ENCODE assay signal across 10 mouse cellular contexts in the genomic region with DNA sequence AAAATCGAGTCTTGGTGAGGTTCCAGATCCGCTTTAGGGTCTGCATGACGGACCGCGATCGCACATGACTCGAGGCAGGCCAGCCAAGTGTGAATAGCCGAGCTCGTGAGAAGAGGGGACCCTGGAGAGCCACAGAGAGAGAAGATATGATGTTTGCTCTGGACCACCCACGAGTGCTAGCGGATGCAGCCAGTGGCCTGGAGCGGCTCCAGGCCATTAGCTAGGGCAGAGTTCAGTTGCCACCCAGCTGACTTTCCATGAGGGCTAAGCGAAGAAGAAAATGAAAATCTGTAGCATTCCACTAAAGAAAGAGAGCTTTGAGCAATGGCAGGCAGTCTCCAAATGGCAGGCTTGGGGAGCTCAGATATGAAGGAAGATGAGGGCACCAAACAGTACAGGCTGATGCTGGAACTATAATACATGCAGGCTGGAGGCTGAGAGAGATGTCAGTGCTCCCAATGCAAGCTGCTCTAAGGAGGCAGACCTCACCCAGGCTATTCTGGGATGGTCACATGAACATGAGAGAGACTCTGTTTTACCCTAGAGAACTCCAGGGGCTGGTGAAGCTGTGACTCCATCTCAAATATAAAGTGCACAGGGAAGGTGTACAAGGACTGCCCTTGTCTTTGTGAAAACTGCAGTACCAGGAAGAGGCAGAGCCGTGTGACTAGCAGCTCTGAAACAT. TPM values are rescaled to one million over a fixed set of nuclear protein-coding genes. Genes with fewer than 3 reads are reported as not detected.
DNase-seq lines count a peak whose midpoint lies in the region.
"Had no signal": no experiment of that assay in that cellular context is flagged by ENCODE, and none has a peak within 500 bp of the region (broad histone marks: within the 10 kb centered on the region; RNA-seq: fewer than 3 reads in every experiment).

No protein-coding gene starts in this region.

- peak; percentile 38 for DNase-seq in gastrocnemius, postnatal 14 days
- no peak for DNase-seq in gastrocnemius, adult 8-10 months (ENCODE audit: low spot score in 2 of 2)
- peak; percentile 47 for DNase-seq in Muller cell, postnatal 12 days (ENCODE audit: inconsistent ontology term)
- DNase-seq in hindbrain, embryonic 10.5 days (ENCODE audit: low spot score): peak; percentile 31
- peak; percentile 60 to 84 for DNase-seq in kidney, postnatal 25 days
- no peak for DNase-seq in MN1 (ENCODE audit: low spot score)
- DNase-seq in layer of hippocampus, postnatal 10 days (ENCODE audit: low spot score in 2 of 2): no peak
- no peak for DNase-seq in urinary bladder, postnatal 4 days (ENCODE audit: low spot score in 2 of 2)
- DNase-seq: lung, adult 2 months; right cerebral cortex, postnatal 25 days had no signal

- peaks cover 65% of the 10 kb centered on the region for H3K4me1 ChIP-seq in hindbrain, embryonic 10.5 days (replicated peaks)

- 59% methylated on average over 14 of the region's 14 CpGs for WGBS in hindbrain, embryonic 10.5 days

- intact Hi-C loops in gastrocnemius, postnatal 14 days (cut with DNase I; ENCODE audit: low total_unique reads): no loop called here

- H3K27ac ChIP-seq in hindbrain, embryonic 10.5 days: peak overlapping the region; percentile 62

- no peak overlapping the region for H3K4me3 ChIP-seq in hindbrain, embryonic 10.5 days

- H3K27me3 ChIP-seq in hindbrain, embryonic 10.5 days (ENCODE audit: insufficient read depth, poor library complexity, severe bottlenecking): no peaks in the 10 kb centered on the region

- no peaks in the 10 kb centered on the region for H3K36me3 ChIP-seq in hindbrain, embryonic 10.5 days

- no peaks in the 10 kb centered on the region for H3K9me3 ChIP-seq in hindbrain, embryonic 10.5 days

RNA-seq across cellular contexts. Expression of a gene that starts 17.3 kb away (rescaled TPM):
- 10 to 100 TPM; 47.6 to 50.9 TPM for total RNA-seq in gastrocnemius, postnatal 14 days (2021)
- 10 to 100 TPM; 39.3 to 42.7 (median 41.5) TPM for total RNA-seq in gastrocnemius, adult 8-10 months (2022)
- polyA plus RNA-seq in hindbrain, embryonic 10.5 days (2016; fragmentation: Nextera tagmentation; extraction: Ambion mirVana): 12.5 and 12.9 TPM in 2 replicates
- total RNA-seq in layer of hippocampus, postnatal 10 days (2021): 10 to 100 TPM; 44.1 to 47.4 TPM

RNA-seq across cellular contexts. Expression of a gene that starts 17.6 kb away (rescaled TPM):
- under 1 TPM in 1 of 2 experiments, not detected in 1; 0.13 TPM for total RNA-seq in gastrocnemius, postnatal 14 days (2021)
- total RNA-seq in gastrocnemius, adult 8-10 months (2022): not detected
- 1.3 and 2.8 TPM in 2 replicates for polyA plus RNA-seq in hindbrain, embryonic 10.5 days (2016; fragmentation: Nextera tagmentation; extraction: Ambion mirVana)
- total RNA-seq in layer of hippocampus, postnatal 10 days (2021): 1 to 10 TPM in 1 of 2 experiments, under 1 TPM in 1; 0.91 to 1.2 TPM

RNA-seq across cellular contexts. Expression of a gene that starts 41.2 kb away (rescaled TPM):
- total RNA-seq in gastrocnemius, postnatal 14 days (2021): 1 to 10 TPM; 4.3 to 5.3 TPM
- 1 to 10 TPM; 4.9 to 8.3 (median 6.4) TPM for total RNA-seq in gastrocnemius, adult 8-10 months (2022)
- 19.0 and 19.6 TPM in 2 replicates for polyA plus RNA-seq in hindbrain, embryonic 10.5 days (2016; fragmentation: Nextera tagmentation; extraction: Ambion mirVana)
- total RNA-seq in layer of hippocampus, postnatal 10 days (2021): 10 to 100 TPM; 24.1 to 27.3 TPM

RNA-seq across cellular contexts. Expression of a gene that starts 41.3 kb away (rescaled TPM):
- 10 to 100 TPM; 20.1 to 22.3 TPM for total RNA-seq in gastrocnemius, postnatal 14 days (2021)
- 10 to 100 TPM; 16.7 to 19.7 (median 17.3) TPM for total RNA-seq in gastrocnemius, adult 8-10 months (2022)
- polyA plus RNA-seq in hindbrain, embryonic 10.5 days (2016; fragmentation: Nextera tagmentation; extraction: Ambion mirVana): 62.2 and 64.7 TPM in 2 replicates
- 10 to 100 TPM; 45.0 to 45.1 TPM for total RNA-seq in layer of hippocampus, postnatal 10 days (2021)

Comparison
In these comparisons a context has a peak if more than half of its experiments do, and no peak if none do; other contexts are left out.
1. DNase-seq: peak in gastrocnemius, postnatal 14 days (single experiment), Muller cell, postnatal 12 days (single experiment), hindbrain, embryonic 10.5 days (single experiment) and kidney, postnatal 25 days (2 of 2); none in gastrocnemius, adult 8-10 months (0 of 2), MN1 (single experiment), layer of hippocampus, postnatal 10 days (0 of 2) and urinary bladder, postnatal 4 days (0 of 2).